Mouse (Mus musculus): ENCODE measurements at regions not wholly inside any gene's neighbourhood (a gene's known extent, or its start where the extent isn't known, plus 50 kb on each side); places are given as distances from the start of the nearest gene placed in this dataset.

GRCm38 (mm10) chr3:149220304-149220951, 230.1 kb upstream of the Adgrl2 start:
- Histone ChIP-seq H3K27me3 (no peaks in the 10 kb centered on the region), H3K9me3 (replicated peaks) (no peaks in the 10 kb centered on the region), H3K4me1 (replicated peaks) (peaks cover 1% of the 10 kb centered on the region; the same call in 1 of the 2 replicates), H3K27ac (replicated peaks) (no peak overlapping the region), H3K9ac (no peak overlapping the region), H3K4me3 (replicated peaks) (no peak overlapping the region), H3K4me2 (no peak overlapping the region), H3K36me3 (replicated peaks) (no peaks in the 10 kb centered on the region)
- ATAC-seq (ENCODE audit: insufficient read depth), result peak; percentile 22; the same call in 1 of the 2 replicates
- 61% methylated on average over 8 of the region's 8 CpGs for WGBS (ENCODE audit: insufficient replicate concordance)

- H3K4me3 ChIP-seq (replicated peaks), result no peak overlapping the region
- no peaks in the 10 kb centered on the region for H3K36me3 ChIP-seq (replicated peaks)
- no peak overlapping the region for H3K4me2 ChIP-seq
- H3K27me3 ChIP-seq, result no peaks in the 10 kb centered on the region
- no peaks in the 10 kb centered on the region; the same call in 1 of the 2 replicates for H3K4me1 ChIP-seq (replicated peaks)
- no peak for ATAC-seq (ENCODE audit: insufficient read depth)
- H3K9me3 ChIP-seq (replicated peaks), result no peaks in the 10 kb centered on the region
- H3K9ac ChIP-seq, result no peak overlapping the region
- no peak overlapping the region for H3K27ac ChIP-seq (replicated peaks)
- WGBS (ENCODE audit: insufficient replicate concordance), result 53% methylated on average over 14 of the region's 14 CpGs
Observed at GRCm38 (mm10) chr3:149219381-149220303, 229.3 kb upstream of the Adgrl2 start.

- WGBS (ENCODE audit: insufficient replicate concordance), result 58% methylated on average over 9 of the region's 9 CpGs
- ATAC-seq (ENCODE audit: insufficient read depth), result no peak
- H3K36me3 ChIP-seq (replicated peaks), result no peaks in the 10 kb centered on the region
- no peaks in the 10 kb centered on the region for H3K27me3 ChIP-seq
- no peaks in the 10 kb centered on the region; the same call in 1 of the 2 replicates for H3K4me1 ChIP-seq (replicated peaks)
- H3K9me3 ChIP-seq (replicated peaks), result no peaks in the 10 kb centered on the region
- H3K9ac ChIP-seq, result no peak overlapping the region
- H3K4me3 ChIP-seq (replicated peaks), result no peak overlapping the region
- H3K27ac ChIP-seq (replicated peaks), result no peak overlapping the region
- H3K4me2 ChIP-seq, result no peak overlapping the region
Observed at GRCm38 (mm10) chr3:149217916-149218803, 227.8 kb upstream of the Adgrl2 start.

- Histone ChIP-seq H3K27ac (replicated peaks) (no peak overlapping the region), H3K4me1 (replicated peaks) (no peaks in the 10 kb centered on the region; the same call in 1 of the 2 replicates), H3K9ac (no peak overlapping the region), H3K4me2 (no peak overlapping the region), H3K9me3 (replicated peaks) (no peaks in the 10 kb centered on the region), H3K27me3 (no peaks in the 10 kb centered on the region), H3K4me3 (replicated peaks) (no peak overlapping the region), H3K36me3 (replicated peaks) (no peaks in the 10 kb centered on the region)
- WGBS (ENCODE audit: insufficient replicate concordance), result 70% methylated on average over 11 of the region's 11 CpGs
- ATAC-seq (ENCODE audit: insufficient read depth), result no peak
Observed at GRCm38 (mm10) chr3:149216759-149217400, 226.5 kb upstream of the Adgrl2 start.

GRCm38 (mm10) chr3:149215691-149216090, 225.3 kb upstream of the Adgrl2 start:
- 61% methylated on average over 2 of the region's 2 CpGs for WGBS (ENCODE audit: insufficient replicate concordance)
- H3K4me3 ChIP-seq (replicated peaks), result no peak overlapping the region
- H3K27me3 ChIP-seq, result no peaks in the 10 kb centered on the region
- H3K9ac ChIP-seq, result no peak overlapping the region
- no peaks in the 10 kb centered on the region for H3K9me3 ChIP-seq (replicated peaks)
- H3K27ac ChIP-seq (replicated peaks), result no peak overlapping the region
- H3K4me2 ChIP-seq, result no peak overlapping the region
- ATAC-seq (ENCODE audit: insufficient read depth), result peak; percentile 33; the same call in 1 of the 2 replicates
- no peaks in the 10 kb centered on the region for H3K36me3 ChIP-seq (replicated peaks)
- no peaks in the 10 kb centered on the region; the same call in 1 of the 2 replicates for H3K4me1 ChIP-seq (replicated peaks)

GRCm38 (mm10) chr3:149211909-149212308, 221.6 kb upstream of the Adgrl2 start:
- H3K4me2 ChIP-seq, result no peak overlapping the region
- no peaks in the 10 kb centered on the region for H3K9me3 ChIP-seq (replicated peaks)
- no peaks in the 10 kb centered on the region for H3K27me3 ChIP-seq
- ATAC-seq (ENCODE audit: insufficient read depth), result no peak
- H3K36me3 ChIP-seq (replicated peaks), result no peaks in the 10 kb centered on the region
- no peak overlapping the region for H3K4me3 ChIP-seq (replicated peaks)
- WGBS (ENCODE audit: insufficient replicate concordance), result 63% methylated on average over 7 of the region's 7 CpGs
- no peak overlapping the region for H3K27ac ChIP-seq (replicated peaks)
- no peak overlapping the region for H3K9ac ChIP-seq
- no peaks in the 10 kb centered on the region for H3K4me1 ChIP-seq (replicated peaks)

GRCm38 (mm10) chr3:149209260-149209659, 218.9 kb upstream of the Adgrl2 start:
- 65% methylated on average over 2 of the region's 2 CpGs for WGBS (ENCODE audit: insufficient replicate concordance)
- H3K9ac ChIP-seq, result no peak overlapping the region
- no peak overlapping the region for H3K4me3 ChIP-seq (replicated peaks)
- no peak overlapping the region for H3K4me2 ChIP-seq
- no peaks in the 10 kb centered on the region for H3K36me3 ChIP-seq (replicated peaks)
- H3K27ac ChIP-seq (replicated peaks), result no peak overlapping the region
- H3K4me1 ChIP-seq (replicated peaks), result no peaks in the 10 kb centered on the region
- ATAC-seq (ENCODE audit: insufficient read depth), result no peak
- no peaks in the 10 kb centered on the region for H3K27me3 ChIP-seq
- no peaks in the 10 kb centered on the region for H3K9me3 ChIP-seq (replicated peaks)

GRCm38 (mm10) chr3:149203451-149203850, 213.1 kb upstream of the Adgrl2 start:
- Histone ChIP-seq H3K9ac (no peak overlapping the region), H3K27ac (replicated peaks) (no peak overlapping the region), H3K36me3 (replicated peaks) (no peaks in the 10 kb centered on the region), H3K4me3 (replicated peaks) (no peak overlapping the region), H3K9me3 (replicated peaks) (no peaks in the 10 kb centered on the region), H3K4me2 (no peak overlapping the region), H3K4me1 (replicated peaks) (no peaks in the 10 kb centered on the region), H3K27me3 (no peaks in the 10 kb centered on the region)
- ATAC-seq (ENCODE audit: insufficient read depth), result no peak
- WGBS (ENCODE audit: insufficient replicate concordance), result 46% methylated on average over 5 of the region's 5 CpGs

GRCm38 (mm10) chr3:149196477-149197185, 206.3 kb upstream of the Adgrl2 start:
- H3K9me3 ChIP-seq (replicated peaks), result no peaks in the 10 kb centered on the region
- no peak overlapping the region for H3K4me3 ChIP-seq (replicated peaks)
- no peaks in the 10 kb centered on the region for H3K27me3 ChIP-seq
- H3K4me1 ChIP-seq (replicated peaks), result no peaks in the 10 kb centered on the region
- H3K36me3 ChIP-seq (replicated peaks), result no peaks in the 10 kb centered on the region
- H3K4me2 ChIP-seq, result no peak overlapping the region
- H3K9ac ChIP-seq, result no peak overlapping the region
- peak; percentile 62 for ATAC-seq (ENCODE audit: insufficient read depth)
- WGBS (ENCODE audit: insufficient replicate concordance), result 58% methylated on average over 8 of the region's 8 CpGs
- no peak overlapping the region for H3K27ac ChIP-seq (replicated peaks)
